Mouse (Mus musculus) C2C12 (cell line): ENCODE data around the gene Mrpl54.

Source experiments
- CEBPB ChIP-seq: IDR thresholded peaks from one replicate; pipeline ENCODE4 v1.6.1; 2011; ENCODE audit warnings: low read depth, mild to moderate bottlenecking, control low read depth, moderate library complexity
- CTCF ChIP-seq: IDR thresholded peaks from one replicate; pipeline ENCODE4 v1.5.1; 2011; ENCODE audit not compliant: control insufficient read depth, insufficient read depth, insufficient read length
- FOSL1 ChIP-seq: IDR thresholded peaks from one replicate; pipeline ENCODE4 v1.8.0; 2011; ENCODE audit warnings: mild to moderate bottlenecking, low read length; ENCODE audit not compliant: poor library complexity, insufficient read depth, severe bottlenecking
- MAX ChIP-seq: IDR thresholded peaks from one replicate; pipeline ENCODE4 v1.6.1; 2011; ENCODE audit warnings: mild to moderate bottlenecking, control low read depth
- MYOD1 ChIP-seq: IDR thresholded peaks from one replicate; pipeline ENCODE4 v1.6.1; 2011; ENCODE audit warnings: low read depth; ENCODE audit not compliant: control insufficient read depth, insufficient read length
- USF1 ChIP-seq: IDR thresholded peaks from one replicate; pipeline ENCODE4 v1.6.1; 2011; ENCODE audit warnings: low read depth, mild to moderate bottlenecking, control low read depth, moderate library complexity

- no peak for TF ChIP-seq MYOD1
- TF ChIP-seq MAX: no peak
- no peak for TF ChIP-seq CTCF
- TF ChIP-seq USF1: no peak
- TF ChIP-seq CEBPB: no peak
- no peak for TF ChIP-seq FOSL1
These were observed 5.7 kb downstream of the Mrpl54 start for GRCm38 (mm10) chr10:81261025-81261424.
